16 mouse cellular contexts compared by ENCODE assay signal in the genomic region with DNA sequence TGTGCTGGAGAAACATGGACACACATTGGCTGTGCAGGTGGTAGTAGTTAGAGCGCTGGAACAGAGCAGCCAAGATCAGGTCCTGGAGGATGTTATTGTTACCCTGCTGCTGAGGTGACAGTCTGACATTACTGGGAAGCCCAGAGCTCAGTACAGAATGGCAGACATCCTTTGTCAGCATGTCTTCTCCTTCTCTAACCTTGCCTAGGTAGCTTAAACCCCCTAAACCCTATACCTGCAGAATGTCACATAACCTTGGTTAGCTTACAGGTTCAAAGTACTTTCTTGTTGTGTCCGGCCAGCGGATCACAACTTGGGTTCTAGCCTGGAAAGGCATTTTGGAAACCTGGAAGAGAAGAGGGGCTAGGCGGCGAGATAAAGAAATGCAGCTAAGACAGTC.
"Had no signal": no experiment of that assay in that cellular context is flagged by ENCODE, and none has a peak within 500 bp of the region (broad histone marks: within the 10 kb centered on the region; RNA-seq: fewer than 3 reads in every experiment).

No protein-coding gene starts in this region.

- H3K9me3 ChIP-seq: liver, embryonic 13.5 days; midbrain, embryonic 13.5 days; neural tube, embryonic 12.5 days; neural tube, embryonic 15.5 days; stomach, embryonic 15.5 days had no signal

- DNase-seq: kidney, adult 18-20 months; kidney, adult 9 months; kidney, postnatal 25 days; layer of hippocampus, postnatal 36 days; liver, embryonic 13.5 days; lung, adult 2 months; right cerebral cortex, adult 18-20 months; right cerebral cortex, postnatal 14 days; right cerebral cortex, postnatal 4 days; thymus, postnatal 25 days had no signal

- H3K9ac ChIP-seq: liver, embryonic 13.5 days; midbrain, embryonic 13.5 days; neural tube, embryonic 12.5 days; neural tube, embryonic 15.5 days; stomach, embryonic 15.5 days had no signal

- ATAC-seq: midbrain, embryonic 13.5 days had no signal

- H3K27ac ChIP-seq: kidney, postnatal 0 days; left cerebral cortex, adult 2 months; liver, embryonic 13.5 days; midbrain, embryonic 13.5 days; neural tube, embryonic 12.5 days; neural tube, embryonic 15.5 days; stomach, embryonic 15.5 days had no signal

- H3K4me2 ChIP-seq: liver, embryonic 13.5 days; midbrain, embryonic 13.5 days; neural tube, embryonic 12.5 days; neural tube, embryonic 15.5 days; stomach, embryonic 15.5 days had no signal

- H3K36me3 ChIP-seq: liver, embryonic 13.5 days; midbrain, embryonic 13.5 days; neural tube, embryonic 12.5 days; neural tube, embryonic 15.5 days; stomach, embryonic 15.5 days had no signal

- H3K4me3 ChIP-seq: left cerebral cortex, adult 2 months; liver, embryonic 13.5 days; midbrain, embryonic 13.5 days; neural tube, embryonic 12.5 days; neural tube, embryonic 15.5 days; stomach, embryonic 15.5 days had no signal

- H3K27me3 ChIP-seq: liver, embryonic 13.5 days; midbrain, embryonic 13.5 days; neural tube, embryonic 12.5 days; neural tube, embryonic 15.5 days; stomach, embryonic 15.5 days had no signal

- H3K4me1 ChIP-seq: liver, embryonic 13.5 days; midbrain, embryonic 13.5 days; neural tube, embryonic 12.5 days; neural tube, embryonic 15.5 days; stomach, embryonic 15.5 days had no signal
